Mouse (Mus musculus) embryonic facial prominence, embryonic 12.5 days (tissue): ENCODE data around the gene Gm11236. TPM values are rescaled to one million over a fixed set of nuclear protein-coding genes. Genes with fewer than 3 reads are reported as not detected.
"Not testable (repeated sequence)": the region's sequence is repeated elsewhere in the genome, so short reads cannot be mapped to it uniquely, and the experiment has no call there.

Experiments
- ATAC-seq: fragments of 200-750 bp; cut with Nextera tagmentation; 2 replicates; pipeline ENCODE4 v1.8.0; 2017; ENCODE audit not compliant: insufficient number of reproducible peaks, insufficient read depth, low FRiP score, low TSS enrichment
- H3K27ac ChIP-seq: fragments of 300-500 bp; sonication (generic); 2 replicates; pipeline ENCODE4 v1.5.1; 2016; ENCODE audit warnings: mild to moderate bottlenecking
- H3K27me3 ChIP-seq: fragments of 300-500 bp; sonication (generic); 2 replicates; pipeline ENCODE4 v1.6.1; 2016; ENCODE audit warnings: mild to moderate bottlenecking, moderate library complexity
- H3K36me3 ChIP-seq: fragments of 300-500 bp; sonication (generic); 2 replicates; pipeline ENCODE4 v1.6.1; 2016; ENCODE audit warnings: mild to moderate bottlenecking
- H3K4me1 ChIP-seq: fragments of 300-500 bp; sonication (generic); 2 replicates; pipeline ENCODE4 v1.6.1; 2016
- H3K4me2 ChIP-seq: fragments of 300-500 bp; sonication (generic); replicated peaks from 2 replicates; pipeline ENCODE4 v1.6.1; 2016; ENCODE audit warnings: mild to moderate bottlenecking, moderate library complexity
- H3K4me3 ChIP-seq: fragments of 300-500 bp; sonication (generic); 2 replicates; pipeline ENCODE4 v1.5.1; 2016; ENCODE audit warnings: mild to moderate bottlenecking
- H3K9ac ChIP-seq: fragments of 300-500 bp; sonication (generic); 2 replicates; pipeline ENCODE4 v1.6.1; 2016; ENCODE audit warnings: mild to moderate bottlenecking, moderate library complexity
- H3K9me3 ChIP-seq: fragments of 300-500 bp; sonication (generic); 2 replicates; pipeline ENCODE4 v1.6.1; 2016; ENCODE audit warnings: mild to moderate bottlenecking, moderate library complexity
- WGBS: fragments of 180-500 bp; shearing (Covaris S2); methylation state at CpG from one replicate; pipeline ENCODE4 v1.1.7; 2016; 5-methylcytosine and 5-hydroxymethylcytosine counted together
- polyA plus RNA-seq: library from polyadenylated mRNA; unstranded; fragments of >200 nt; fragmentation: Nextera tagmentation; extraction: Ambion mirVana; gene quantifications from 2 replicates; pipeline ENCODE4 v1.2.1, GENCODE M21; 2016

Gene Gm11236
- not detected in 2 replicates for polyA plus RNA-seq

- not testable (repeated sequence) for H3K27me3 ChIP-seq, H3K4me3 ChIP-seq, H3K9ac ChIP-seq, H3K4me1 ChIP-seq, H3K4me2 ChIP-seq, H3K36me3 ChIP-seq, H3K9me3 ChIP-seq, ATAC-seq, H3K27ac ChIP-seq
- no CpG with 5 or more reads among the region's 4 CpGs for WGBS
Measured at GRCm38 (mm10) chr4:73637821-73638220, at the start of gene Gm11236. Gene Gm11236 (plus strand): TSS chr4:73638121.

GRCm38 (mm10) chr4:73599248-73599647, 38.7 kb upstream of the Gm11236 start:
- H3K27ac ChIP-seq: no peak overlapping the region
- H3K9ac ChIP-seq: no peak overlapping the region
- H3K4me1 ChIP-seq: no peaks in the 10 kb centered on the region
- ATAC-seq: no peak
- no peak overlapping the region for H3K4me2 ChIP-seq
- no peaks in the 10 kb centered on the region for H3K9me3 ChIP-seq
- 9% methylated on average over 3 of the region's 3 CpGs for WGBS
- no peaks in the 10 kb centered on the region for H3K36me3 ChIP-seq
- no peaks in the 10 kb centered on the region for H3K27me3 ChIP-seq
- no peak overlapping the region for H3K4me3 ChIP-seq

- H3K36me3 ChIP-seq, H3K9ac ChIP-seq, H3K4me2 ChIP-seq, H3K27ac ChIP-seq, H3K4me1 ChIP-seq, H3K4me3 ChIP-seq, H3K27me3 ChIP-seq, H3K9me3 ChIP-seq, ATAC-seq: not testable (repeated sequence)
- WGBS: no CpG with 5 or more reads among the region's 3 CpGs
Measured at GRCm38 (mm10) chr4:73607581-73607980, 30.3 kb upstream of the Gm11236 start, which contains the start of gene Gm11238. Gene Gm11238 (plus strand): TSS chr4:73607881.

DNA sequence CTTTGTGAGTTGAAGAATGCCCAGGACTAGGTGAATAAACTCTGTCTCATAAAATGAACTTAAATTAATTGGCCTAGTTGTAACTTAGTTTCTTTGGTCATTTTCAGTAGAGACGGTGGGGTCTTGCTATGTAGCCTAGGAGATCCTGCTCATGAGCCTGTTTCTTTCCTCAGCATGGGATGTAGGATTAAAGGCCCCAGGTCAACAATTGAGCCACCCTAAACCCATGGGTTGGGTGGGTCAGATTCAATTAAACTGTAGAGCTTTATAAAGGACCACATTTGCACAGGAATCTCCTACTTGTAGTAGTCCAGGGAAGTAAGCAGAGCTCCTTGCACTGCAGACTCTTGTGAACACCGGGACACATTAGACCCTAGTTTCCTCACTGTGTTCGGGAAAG, 15.2 kb upstream of the Gm11236 start, which contains the start of gene Gm11237:
Gene Gm11237 (plus strand): TSS at position 301 of the 400 bp plus-strand sequence.
- not testable (repeated sequence) for H3K9me3 ChIP-seq, H3K27ac ChIP-seq, H3K4me2 ChIP-seq, H3K9ac ChIP-seq, H3K4me1 ChIP-seq, H3K4me3 ChIP-seq, ATAC-seq, H3K27me3 ChIP-seq, H3K36me3 ChIP-seq
- WGBS: no CpG with 5 or more reads among the region's 3 CpGs

- H3K9ac ChIP-seq, H3K4me3 ChIP-seq, ATAC-seq, H3K27ac ChIP-seq, H3K36me3 ChIP-seq, H3K27me3 ChIP-seq, H3K4me1 ChIP-seq, H3K4me2 ChIP-seq, H3K9me3 ChIP-seq: not testable (repeated sequence)
- WGBS: 81% methylated on average over 4 of the region's 4 CpGs
Measured at GRCm38 (mm10) chr4:73661864-73662263, 23.9 kb downstream of the Gm11236 start.

DNA sequence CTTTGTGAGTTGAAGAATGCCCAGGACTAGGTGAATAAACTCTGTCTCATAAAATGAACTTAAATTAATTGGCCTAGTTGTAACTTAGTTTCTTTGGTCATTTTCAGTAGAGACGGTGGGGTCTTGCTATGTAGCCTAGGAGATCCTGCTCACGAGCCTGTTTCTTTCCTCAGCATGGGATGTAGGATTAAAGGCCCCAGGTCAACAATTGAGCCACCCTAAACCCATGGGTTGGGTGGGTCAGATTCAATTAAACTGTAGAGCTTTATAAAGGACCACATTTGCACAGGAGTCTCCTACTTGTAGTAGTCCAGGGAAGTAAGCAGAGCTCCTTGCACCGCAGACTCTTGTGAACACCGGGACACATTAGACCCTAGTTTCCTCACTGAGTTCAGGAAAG, 30.1 kb downstream of the Gm11236 start, which contains the start of gene Gm11239:
Gene Gm11239 (plus strand): TSS at position 301 of the 400 bp plus-strand sequence.
- WGBS: no CpG with 5 or more reads among the region's 4 CpGs

GRCm38 (mm10) chr4:73683216-73683615, 45.3 kb downstream of the Gm11236 start, which contains the start of gene Gm428:
Gene Gm428 (plus strand): TSS chr4:73683516.
- H3K9ac ChIP-seq, H3K27ac ChIP-seq, H3K4me3 ChIP-seq, H3K36me3 ChIP-seq, H3K27me3 ChIP-seq, H3K9me3 ChIP-seq, ATAC-seq, H3K4me1 ChIP-seq, H3K4me2 ChIP-seq: not testable (repeated sequence)
- 96% methylated on average over 2 of the region's 4 CpGs for WGBS

More for the DNA sequence above, 30.1 kb downstream of the Gm11236 start, which contains the start of gene Gm11239:
- not testable (repeated sequence) for H3K36me3 ChIP-seq, H3K9ac ChIP-seq, H3K4me1 ChIP-seq, H3K27me3 ChIP-seq, ATAC-seq, H3K4me3 ChIP-seq, H3K9me3 ChIP-seq, H3K27ac ChIP-seq, H3K4me2 ChIP-seq

Other genes starting within 250 kb of the Gm11236 start
- not detected in 2 replicates for gene Gm11487, start 233.0 kb upstream of the Gm11236 start, polyA plus RNA-seq
- gene Gm11238, start 30.2 kb upstream of the Gm11236 start, polyA plus RNA-seq: not detected in 2 replicates
- gene Gm11237, start 15.1 kb upstream of the Gm11236 start, polyA plus RNA-seq: not detected in 2 replicates
- gene Gm11239, start 30.2 kb downstream of the Gm11236 start, polyA plus RNA-seq: not detected in 2 replicates
- not detected in 2 replicates for gene Gm428, start 45.4 kb downstream of the Gm11236 start, polyA plus RNA-seq
- gene Rasef, start 152.9 kb downstream of the Gm11236 start, polyA plus RNA-seq: 2.4 and 3.6 TPM in 2 replicates
- gene Gm11758, start 238.1 kb downstream of the Gm11236 start, polyA plus RNA-seq: not detected in 2 replicates